Mouse (Mus musculus): ENCODE measurements around the gene Zswim1.

- TF ChIP-seq POLR2A (IDR thresholded peaks at IDR 0.05; ENCODE audit: borderline replicate concordance, control insufficient read depth, low read depth, low read length) (no peak), CTCF (IDR thresholded peaks at IDR 0.05; ENCODE audit: control insufficient read depth, insufficient read depth, low read length) (no peak)
Observed at GRCm38 (mm10) chr2:164825521-164825920, 3.0 kb downstream of the Zswim1 start.

All from bone marrow, adult 2 months (tissue).